10 mouse cellular contexts compared by ENCODE assay signal in the genomic region with DNA sequence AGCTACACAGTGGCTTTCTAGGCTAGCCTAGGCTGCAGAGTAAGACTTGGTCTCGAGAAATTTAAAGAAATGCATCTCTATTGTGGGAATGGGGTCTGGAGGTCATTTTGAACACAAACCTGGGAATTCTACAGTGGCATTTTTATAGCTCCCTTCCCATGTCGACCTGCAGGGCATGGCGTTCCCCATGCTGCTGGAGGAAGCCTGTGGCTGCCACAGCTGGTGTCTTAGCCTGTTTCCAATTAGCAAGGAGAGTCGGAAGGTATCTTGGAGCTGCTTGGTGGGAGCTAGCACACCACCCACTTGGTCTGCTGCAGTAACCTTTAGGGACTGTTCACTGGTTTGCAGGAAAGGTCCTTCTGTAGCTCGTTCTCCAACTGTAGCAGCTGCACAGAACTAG. TPM values are rescaled to one million over a fixed set of nuclear protein-coding genes. Genes with fewer than 3 reads are reported as not detected.
DNase-seq lines count a peak whose midpoint lies in the region; ATAC-seq lines count a peak whose summit lies in the region.
"Had no signal": no experiment of that assay in that cellular context is flagged by ENCODE, and none has a peak within 500 bp of the region (broad histone marks: within the 10 kb centered on the region; RNA-seq: fewer than 3 reads in every experiment).

No protein-coding gene starts in this region.

- no peak for DNase-seq in hindbrain, embryonic 10.5 days (ENCODE audit: low spot score)
- no peak for DNase-seq in hindbrain, embryonic 14.5 days (ENCODE audit: low spot score)
- DNase-seq in embryo, embryonic 10.5 days (ENCODE audit: low spot score), result peak; percentile 68
- DNase-seq in embryonic facial prominence, embryonic 14.5 days (ENCODE audit: low spot score), result no peak
- no peak for DNase-seq in thymus, postnatal 14 days
- no peak for DNase-seq in cerebellum, adult 9-10 months
- DNase-seq: right cerebral cortex, postnatal 4 days; thymus, postnatal 36 days had no signal

- H3K4me1 ChIP-seq in hindbrain, embryonic 10.5 days (replicated peaks), result peaks cover 61% of the 10 kb centered on the region
- peaks cover 6% of the 10 kb centered on the region for H3K4me1 ChIP-seq in hindbrain, embryonic 14.5 days (replicated peaks; ENCODE audit: control insufficient read depth, insufficient read depth, low read length)
- H3K4me1 ChIP-seq in embryonic facial prominence, embryonic 14.5 days (ENCODE audit: control insufficient read depth, insufficient read depth, low read length), result 0 out of 2 replicates have a peak, but pooled peaks cover 11% of the 10 kb centered on the region
- H3K4me1 ChIP-seq in limb, embryonic 13.5 days, result peaks cover 40% of the 10 kb centered on the region

- no peaks in the 10 kb centered on the region for H3K9me3 ChIP-seq in hindbrain, embryonic 10.5 days
- no peaks in the 10 kb centered on the region for H3K9me3 ChIP-seq in hindbrain, embryonic 14.5 days (ENCODE audit: control insufficient read depth, low read length)
- no peaks in the 10 kb centered on the region for H3K9me3 ChIP-seq in embryonic facial prominence, embryonic 14.5 days (ENCODE audit: control insufficient read depth, low read length)
- H3K9me3 ChIP-seq in limb, embryonic 13.5 days, result no peaks in the 10 kb centered on the region

- H3K27ac ChIP-seq in hindbrain, embryonic 10.5 days, result peak overlapping the region; percentile 62
- H3K27ac ChIP-seq in hindbrain, embryonic 14.5 days, result no peak overlapping the region
- H3K27ac ChIP-seq in embryonic facial prominence, embryonic 14.5 days (replicated peaks; ENCODE audit: low read depth, low read length), result peak overlapping the region; percentile 13; the same call in 1 of the 2 replicates
- peak overlapping the region; percentile 65; the same call in 1 of the 2 replicates for H3K27ac ChIP-seq in limb, embryonic 13.5 days

- peaks cover 35% of the 10 kb centered on the region for H3K36me3 ChIP-seq in hindbrain, embryonic 10.5 days
- peaks cover 13% of the 10 kb centered on the region for H3K36me3 ChIP-seq in hindbrain, embryonic 14.5 days (replicated peaks; ENCODE audit: control insufficient read depth, insufficient read depth)
- peaks cover 45% of the 10 kb centered on the region for H3K36me3 ChIP-seq in embryonic facial prominence, embryonic 14.5 days (ENCODE audit: control insufficient read depth, insufficient read depth, low read length)
- peaks cover 36% of the 10 kb centered on the region for H3K36me3 ChIP-seq in limb, embryonic 13.5 days

- H3K4me2 ChIP-seq in hindbrain, embryonic 14.5 days (replicated peaks), result no peak overlapping the region
- H3K4me2 ChIP-seq in embryonic facial prominence, embryonic 14.5 days (ENCODE audit: low read depth, low read length), result no peak overlapping the region
- H3K4me2 ChIP-seq in limb, embryonic 13.5 days (replicated peaks), result peak overlapping the region; percentile 14; the same call in 1 of the 2 replicates
- H3K4me2 ChIP-seq: liver, embryonic 11.5 days had no signal

- H3K4me3 ChIP-seq in hindbrain, embryonic 10.5 days, result no peak overlapping the region
- H3K4me3 ChIP-seq in hindbrain, embryonic 14.5 days (replicated peaks; ENCODE audit: low read length), result no peak overlapping the region
- H3K4me3 ChIP-seq in embryonic facial prominence, embryonic 14.5 days (ENCODE audit: low read depth, low read length), result no peak overlapping the region
- no peak overlapping the region for H3K4me3 ChIP-seq in limb, embryonic 13.5 days

- no peak for ATAC-seq in hindbrain, embryonic 14.5 days (ENCODE audit: low FRiP score)
- ATAC-seq in embryonic facial prominence, embryonic 14.5 days (ENCODE audit: low read depth), result no peak
- ATAC-seq in limb, embryonic 13.5 days (ENCODE audit: low FRiP score, low read depth), result no peak

- H3K27me3 ChIP-seq in hindbrain, embryonic 10.5 days (ENCODE audit: insufficient read depth, poor library complexity, severe bottlenecking), result no peaks in the 10 kb centered on the region
- H3K27me3 ChIP-seq in hindbrain, embryonic 14.5 days (ENCODE audit: control insufficient read depth, insufficient read depth, low read length), result no peaks in the 10 kb centered on the region
- H3K27me3 ChIP-seq in embryonic facial prominence, embryonic 14.5 days (replicated peaks; ENCODE audit: control insufficient read depth, insufficient read depth, low read length), result no peaks in the 10 kb centered on the region
- no peaks in the 10 kb centered on the region; the same call in 1 of the 2 replicates for H3K27me3 ChIP-seq in limb, embryonic 13.5 days

- H3K9ac ChIP-seq in hindbrain, embryonic 14.5 days, result no peak overlapping the region
- no peak overlapping the region; the same call in 1 of the 2 replicates for H3K9ac ChIP-seq in embryonic facial prominence, embryonic 14.5 days (ENCODE audit: low read depth, low read length)
- peak overlapping the region; percentile 53; the same call in 1 of the 2 replicates for H3K9ac ChIP-seq in limb, embryonic 13.5 days

- WGBS in hindbrain, embryonic 10.5 days, result 46% methylated on average over 5 of the region's 5 CpGs
- 45% methylated on average over 5 of the region's 5 CpGs for WGBS in hindbrain, embryonic 14.5 days
- WGBS in embryonic facial prominence, embryonic 14.5 days, result 19% methylated on average over 5 of the region's 5 CpGs
- 2% methylated on average over 5 of the region's 5 CpGs for WGBS in limb, embryonic 13.5 days

RNA-seq across cellular contexts. Expression of gene Glod4, which starts 12.6 kb away (rescaled TPM):
- 126 and 130 TPM in 2 replicates for polyA plus RNA-seq in hindbrain, embryonic 10.5 days (2016; fragmentation: Nextera tagmentation; extraction: Ambion mirVana)
- polyA plus RNA-seq in hindbrain, embryonic 14.5 days (2014; fragmentation: Nextera tagmentation; extraction: Ambion mirVana), result 127 TPM in 2 replicates
- 129 and 133 TPM in 2 replicates for polyA plus RNA-seq in embryonic facial prominence, embryonic 14.5 days (2014; fragmentation: Nextera tagmentation; extraction: Ambion mirVana)
- 129 and 135 TPM in 2 replicates for polyA plus RNA-seq in limb, embryonic 13.5 days (2015; fragmentation: Nextera tagmentation; extraction: Ambion mirVana)

RNA-seq across cellular contexts. Expression of gene Mrm3, which starts 12.6 kb away (rescaled TPM):
- polyA plus RNA-seq in hindbrain, embryonic 10.5 days (2016; fragmentation: Nextera tagmentation; extraction: Ambion mirVana), result 21.5 and 24.7 TPM in 2 replicates
- 23.3 and 25.0 TPM in 2 replicates for polyA plus RNA-seq in hindbrain, embryonic 14.5 days (2014; fragmentation: Nextera tagmentation; extraction: Ambion mirVana)
- polyA plus RNA-seq in embryonic facial prominence, embryonic 14.5 days (2014; fragmentation: Nextera tagmentation; extraction: Ambion mirVana), result 21.1 and 23.8 TPM in 2 replicates
- polyA plus RNA-seq in limb, embryonic 13.5 days (2015; fragmentation: Nextera tagmentation; extraction: Ambion mirVana), result 26.2 and 26.8 TPM in 2 replicates

RNA-seq across cellular contexts. Expression of gene Gemin4, which starts 38.7 kb away (rescaled TPM):
- polyA plus RNA-seq in hindbrain, embryonic 10.5 days (2016; fragmentation: Nextera tagmentation; extraction: Ambion mirVana), result 45.4 and 49.9 TPM in 2 replicates
- polyA plus RNA-seq in hindbrain, embryonic 14.5 days (2014; fragmentation: Nextera tagmentation; extraction: Ambion mirVana), result 13.9 and 19.7 TPM in 2 replicates
- 22.3 and 30.4 TPM in 2 replicates for polyA plus RNA-seq in embryonic facial prominence, embryonic 14.5 days (2014; fragmentation: Nextera tagmentation; extraction: Ambion mirVana)
- 31.6 and 35.2 TPM in 2 replicates for polyA plus RNA-seq in limb, embryonic 13.5 days (2015; fragmentation: Nextera tagmentation; extraction: Ambion mirVana)

RNA-seq across cellular contexts. Expression of gene Dbil5, which starts 38.7 kb away (rescaled TPM):
- polyA plus RNA-seq in hindbrain, embryonic 10.5 days (2016; fragmentation: Nextera tagmentation; extraction: Ambion mirVana), result 0.48 and 0.51 TPM in 2 replicates
- polyA plus RNA-seq in hindbrain, embryonic 14.5 days (2014; fragmentation: Nextera tagmentation; extraction: Ambion mirVana), result 0.62 TPM in 1 of 2 replicates, not detected in the other
- polyA plus RNA-seq in embryonic facial prominence, embryonic 14.5 days (2014; fragmentation: Nextera tagmentation; extraction: Ambion mirVana), result 0.79 and 0.96 TPM in 2 replicates
- polyA plus RNA-seq in limb, embryonic 13.5 days (2015; fragmentation: Nextera tagmentation; extraction: Ambion mirVana), result 0.64 and 1.1 TPM in 2 replicates
